Mouse (Mus musculus) MEL-GATA-1-ER (cell line): ENCODE data around the gene Irf3.
"Not testable (repeated sequence)": the region's sequence is repeated elsewhere in the genome, so short reads cannot be mapped to it uniquely, and the experiment has no call there.

Experiments
- DNase-seq: peaks from one replicate; pipeline ENCODE4 v3.0.0-alpha.2; 2012; ENCODE audit warnings: low read depth; ENCODE audit errors: extremely low read depth

The Irf3 gene

DNA sequence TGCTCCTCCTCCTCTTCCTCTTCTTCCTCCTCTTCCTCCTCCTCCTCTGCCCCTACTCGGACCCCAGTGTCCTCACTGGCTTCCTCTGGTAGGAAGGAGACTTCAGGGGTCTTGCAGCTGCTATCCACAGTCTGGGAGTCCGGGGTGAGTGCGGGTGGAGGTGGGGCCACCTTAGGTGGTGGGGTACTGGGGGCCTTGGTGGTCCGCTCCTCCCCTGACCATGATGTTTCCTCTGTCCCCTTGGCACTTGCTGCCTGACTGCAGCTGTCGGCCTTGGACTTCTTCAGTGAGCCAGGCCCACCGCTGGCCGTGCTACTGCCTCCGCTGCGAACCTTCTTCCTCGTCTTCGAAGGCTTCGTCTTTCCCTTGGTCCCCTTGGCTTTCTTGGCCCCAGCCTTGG lies 9.1 kb downstream of the Irf3 start:
- no peak for DNase-seq

DNA sequence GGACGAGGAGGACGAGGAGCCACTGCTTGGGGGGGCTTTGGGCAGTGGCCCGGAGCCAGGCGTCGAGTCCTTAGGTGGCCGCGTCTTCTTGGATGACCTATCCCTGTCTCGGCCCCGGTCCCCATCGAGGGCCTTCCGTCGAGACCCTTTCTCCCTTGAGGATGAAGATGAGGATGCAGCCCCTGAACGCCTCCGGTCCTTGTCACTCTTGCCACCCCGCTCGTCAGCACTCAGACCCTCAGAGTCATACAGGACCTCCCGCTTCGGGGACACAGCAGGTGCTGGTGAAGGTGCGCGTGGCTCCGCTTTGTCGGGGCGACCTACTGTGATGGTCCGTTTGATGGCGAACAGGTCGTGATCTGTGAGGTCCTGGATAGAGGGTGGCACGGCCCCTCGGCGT lies 9.7 kb downstream of the Irf3 start:
- DNase-seq: no peak

DNA sequence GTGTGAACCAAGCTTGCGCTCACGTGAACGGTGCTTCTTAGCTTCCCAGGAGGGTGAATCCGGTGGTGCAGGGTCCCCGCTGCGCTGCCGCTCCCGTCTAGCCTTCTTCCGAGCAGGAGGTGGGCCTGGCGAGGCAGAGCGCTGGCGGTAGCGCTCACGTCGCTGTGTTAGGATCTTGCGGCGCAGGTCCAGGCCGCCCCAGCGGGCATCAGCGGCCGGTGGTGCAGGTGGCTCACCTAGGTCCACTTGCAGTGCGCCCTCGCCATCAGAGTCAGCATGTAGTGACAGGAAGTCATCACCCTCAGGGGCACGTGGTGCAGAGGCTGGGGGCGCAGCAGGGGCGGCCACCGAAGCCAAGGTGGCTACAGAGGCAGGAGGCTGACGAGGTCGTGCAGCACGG lies 10.4 kb downstream of the Irf3 start:
- DNase-seq: no peak

DNA sequence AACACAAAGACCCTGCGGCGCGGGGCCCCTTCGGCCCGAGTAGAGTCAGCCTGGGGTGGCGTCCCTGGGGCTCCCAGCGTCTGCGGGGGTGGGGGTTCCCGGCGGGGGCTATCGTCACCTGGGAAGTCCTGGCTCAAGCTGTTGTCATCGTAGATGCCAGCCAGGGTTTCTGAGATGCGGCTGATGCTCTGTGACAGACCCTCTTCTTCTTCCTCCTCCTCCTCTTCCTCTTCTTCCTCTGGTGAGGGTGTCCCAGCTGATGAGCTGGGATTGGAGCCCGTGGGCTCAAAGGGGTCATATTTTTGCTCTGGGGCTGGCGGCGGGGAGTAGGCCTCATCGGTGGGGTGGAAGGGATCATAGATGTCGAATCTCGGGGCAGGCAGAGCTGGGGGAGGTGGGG lies 11.0 kb downstream of the Irf3 start:
- DNase-seq: no peak

DNA sequence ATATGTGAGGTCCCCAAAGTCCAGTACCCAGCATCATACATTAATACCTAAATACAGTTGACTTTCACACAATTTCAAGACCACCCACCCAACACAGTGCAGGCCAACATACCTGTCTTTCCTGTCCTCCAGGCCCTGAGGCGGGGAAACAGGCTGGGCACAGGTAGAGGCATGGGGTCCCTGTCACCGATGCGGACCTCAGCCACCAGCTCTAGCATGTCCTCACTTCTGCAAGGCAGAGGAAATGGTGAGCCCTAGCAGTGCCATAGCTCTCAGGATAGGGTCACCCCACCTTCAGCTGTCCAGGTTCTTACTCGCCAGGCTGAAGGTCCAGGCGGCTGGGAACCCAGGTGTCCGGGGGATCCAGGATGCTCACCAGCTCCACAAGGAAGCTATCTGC lies 14.6 kb downstream of the Irf3 start:
- no peak for DNase-seq

DNA sequence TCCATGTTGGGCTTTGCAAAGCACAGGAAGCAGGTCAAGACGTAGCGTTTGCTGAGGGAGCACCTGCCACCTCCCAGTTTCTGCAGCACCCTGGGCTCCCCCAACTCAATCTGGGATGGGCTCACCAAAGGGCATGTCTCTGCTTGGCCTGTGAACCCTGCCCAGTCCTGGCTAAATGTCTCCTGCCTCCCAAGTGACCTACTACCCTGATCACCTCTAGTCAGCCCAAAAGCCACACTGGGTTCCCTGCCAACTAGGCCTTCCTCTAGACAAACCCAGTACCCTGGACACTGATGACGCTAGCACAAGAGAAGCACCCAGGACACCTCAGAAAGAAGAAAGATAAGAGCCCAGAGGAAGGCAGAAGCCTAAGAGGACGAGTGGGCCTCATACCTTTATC lies 15.4 kb downstream of the Irf3 start:
- no peak for DNase-seq

DNA sequence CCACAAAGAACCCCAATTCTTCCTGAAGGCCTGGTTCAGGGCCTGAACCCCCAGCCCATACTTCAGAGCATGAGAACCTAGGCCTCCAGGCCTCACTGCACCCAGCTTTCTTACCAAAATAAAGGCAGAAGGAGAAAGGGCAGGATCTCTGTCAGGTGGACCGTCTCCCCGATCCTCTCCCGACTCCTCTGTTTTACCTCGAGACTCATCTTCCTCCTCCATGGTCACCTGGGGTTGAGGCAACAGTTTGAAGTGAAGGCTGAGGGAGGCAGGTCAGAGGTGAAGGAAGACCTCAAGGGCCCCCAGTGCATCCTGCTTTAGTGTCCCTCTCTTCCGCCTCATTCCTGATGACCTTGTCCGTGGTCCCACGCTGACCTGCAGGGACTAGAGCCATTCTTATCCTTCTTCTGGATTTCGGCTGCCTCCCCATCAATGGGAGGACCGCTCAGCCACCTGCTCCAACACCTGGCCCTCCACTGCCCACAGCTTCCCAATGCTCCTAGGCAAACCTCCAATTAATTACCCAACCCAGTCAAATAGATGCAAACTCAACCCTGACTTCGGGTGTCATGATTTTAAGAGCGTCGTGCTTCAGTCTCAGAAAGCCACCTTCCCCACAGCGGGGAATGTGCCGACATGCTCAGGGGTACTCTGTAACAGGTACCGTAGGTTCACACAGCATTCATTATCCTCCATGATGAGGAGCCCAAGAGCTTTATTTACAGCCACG lies 16.1 kb downstream of the Irf3 start:
- no peak for DNase-seq

DNA sequence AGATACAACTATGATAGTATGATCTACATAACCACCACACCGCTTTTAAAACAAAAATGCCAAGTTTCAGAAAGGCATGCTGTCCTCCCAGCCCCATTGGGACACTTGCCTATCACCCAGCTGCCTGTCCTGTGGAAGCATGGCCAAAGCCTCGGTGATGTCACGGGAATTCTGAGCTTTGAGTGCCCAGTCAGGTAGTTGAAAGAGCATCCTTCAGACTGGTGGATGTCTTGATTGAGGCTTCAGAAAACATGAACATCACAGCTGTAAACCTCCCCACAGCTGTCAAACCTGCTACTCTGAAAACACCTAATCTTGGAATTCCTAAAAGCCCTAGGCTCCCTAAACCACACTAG lies 16.6 kb downstream of the Irf3 start:
- DNase-seq: no peak

DNA sequence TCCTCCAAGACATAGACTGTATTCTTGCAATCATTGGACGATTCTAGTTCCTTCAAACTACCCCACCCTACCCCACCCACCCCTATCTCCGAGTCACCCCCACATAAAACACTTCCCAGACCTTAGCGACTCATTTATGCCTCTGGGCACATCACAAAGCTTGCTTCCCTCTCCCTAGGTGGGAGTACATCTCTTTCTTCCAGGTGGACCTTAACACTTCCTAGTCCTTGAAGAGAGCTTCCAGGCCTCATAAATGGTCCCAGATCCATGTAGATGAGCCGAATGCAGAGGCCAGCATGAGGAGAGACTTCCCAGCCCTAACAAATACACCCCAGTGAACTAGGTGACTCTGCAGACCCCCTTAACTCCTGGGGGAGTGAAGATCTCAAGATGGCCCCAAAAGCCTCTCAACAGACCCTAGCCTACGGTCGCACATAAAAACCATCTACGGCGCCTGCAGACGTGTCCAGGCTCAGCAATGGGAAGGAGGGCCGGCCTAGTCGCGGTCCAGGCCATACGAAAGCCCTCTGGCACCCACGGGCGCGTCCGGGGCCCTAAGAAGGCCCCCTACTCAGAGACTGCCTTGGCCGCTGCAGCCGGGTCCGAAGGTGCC lies 18.0 kb downstream of the Irf3 start:
- DNase-seq: peak; percentile 59

DNA sequence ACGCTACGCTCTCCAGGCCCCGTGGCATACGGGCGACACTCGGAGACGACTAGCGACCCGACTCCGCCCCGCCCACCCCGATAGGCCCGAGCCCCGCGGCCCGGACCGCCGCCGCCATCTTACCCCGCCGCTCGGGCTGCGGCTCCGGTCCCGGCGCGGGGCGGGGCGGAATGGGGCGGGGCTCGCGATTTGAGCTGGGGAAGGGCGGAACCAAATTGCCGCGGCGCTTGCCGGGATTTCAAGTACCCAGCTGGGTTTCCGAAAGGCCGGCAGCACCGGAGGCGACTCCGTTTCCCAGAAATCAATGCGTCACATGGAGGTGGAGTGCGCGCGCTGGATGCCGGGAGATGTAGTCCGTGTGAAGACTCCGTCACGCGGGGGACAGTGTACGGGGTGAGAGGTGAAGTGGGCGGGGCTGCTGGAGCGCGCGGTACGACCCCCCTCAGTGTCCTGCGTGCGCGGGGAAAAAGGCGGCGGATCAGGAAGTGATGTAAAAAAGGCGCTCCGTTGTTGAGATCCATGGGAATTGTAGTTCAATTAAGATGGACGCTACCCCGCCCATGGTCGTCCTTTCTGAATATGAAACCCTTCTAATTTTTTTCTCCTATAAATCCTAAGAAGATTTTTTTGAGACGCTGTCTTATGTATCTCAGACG lies 18.6 kb downstream of the Irf3 start, which contains the start of gene Scaf1:
Gene Scaf1 (minus strand): TSS at position 407 of the 656 bp plus-strand sequence.
- DNase-seq: peak; percentile 97

DNA sequence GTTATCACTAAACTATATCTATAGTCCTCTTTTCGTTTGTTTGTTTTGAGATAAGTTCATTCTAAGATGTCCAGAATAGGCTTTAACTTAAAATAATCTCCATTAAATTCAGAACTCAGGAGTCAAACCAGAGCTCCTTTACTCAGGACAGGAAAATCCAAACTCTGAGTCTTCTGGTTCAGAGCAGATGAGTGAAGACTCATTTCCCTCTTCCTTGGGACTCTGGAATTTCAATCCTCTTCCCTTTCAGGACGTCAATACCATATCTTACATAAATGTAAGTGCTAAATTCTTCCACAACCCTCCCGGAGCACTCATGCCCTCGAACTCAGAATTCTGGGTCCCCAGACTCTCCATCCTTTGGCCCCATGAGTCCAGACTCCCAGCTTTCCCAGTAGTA lies 19.3 kb downstream of the Irf3 start:
- peak; percentile 22 for DNase-seq

DNA sequence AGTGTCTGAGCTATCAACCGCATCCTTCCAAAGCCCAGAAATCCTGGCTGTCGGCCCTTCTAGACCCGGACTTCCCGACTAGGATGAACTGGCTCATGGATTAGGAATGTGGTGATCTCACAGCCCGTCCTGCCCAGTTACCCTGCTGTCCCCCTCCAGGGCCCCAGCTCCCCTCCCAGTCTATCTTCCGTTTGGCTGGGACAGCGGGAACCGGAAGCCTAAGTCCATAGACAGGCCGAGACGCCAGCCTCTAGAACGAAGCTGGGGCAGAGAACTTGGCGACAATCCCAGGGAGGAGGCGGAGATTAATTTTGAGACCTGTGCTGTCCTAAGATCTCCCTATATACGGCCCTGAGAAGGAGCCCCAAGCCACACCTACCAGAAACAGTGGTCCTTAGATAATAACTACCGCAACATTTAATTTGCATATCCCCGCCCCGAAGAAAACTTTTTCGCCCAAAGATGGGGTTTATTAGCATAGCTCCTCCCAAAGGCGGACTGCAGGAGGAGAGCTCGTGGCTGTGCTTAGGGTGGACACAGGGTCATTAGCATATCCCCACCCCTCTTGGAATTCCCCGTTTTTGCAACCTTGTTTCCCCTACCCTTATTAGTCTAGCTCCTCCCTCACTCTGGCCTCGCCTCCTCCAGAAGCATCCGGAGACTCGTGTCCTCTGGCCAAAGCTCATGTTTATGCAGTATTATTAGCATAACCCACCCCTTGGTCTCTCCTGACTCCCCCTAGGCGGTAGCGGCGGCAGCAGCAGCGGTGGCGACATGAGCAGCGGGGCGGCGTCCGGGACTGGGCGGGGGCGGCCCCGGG lies 20.0 kb downstream of the Irf3 start, which contains the start of gene Rras:
Gene Rras (plus strand): TSS at position 720 of the 820 bp plus-strand sequence.
- peak; percentile 99 for DNase-seq

DNA sequence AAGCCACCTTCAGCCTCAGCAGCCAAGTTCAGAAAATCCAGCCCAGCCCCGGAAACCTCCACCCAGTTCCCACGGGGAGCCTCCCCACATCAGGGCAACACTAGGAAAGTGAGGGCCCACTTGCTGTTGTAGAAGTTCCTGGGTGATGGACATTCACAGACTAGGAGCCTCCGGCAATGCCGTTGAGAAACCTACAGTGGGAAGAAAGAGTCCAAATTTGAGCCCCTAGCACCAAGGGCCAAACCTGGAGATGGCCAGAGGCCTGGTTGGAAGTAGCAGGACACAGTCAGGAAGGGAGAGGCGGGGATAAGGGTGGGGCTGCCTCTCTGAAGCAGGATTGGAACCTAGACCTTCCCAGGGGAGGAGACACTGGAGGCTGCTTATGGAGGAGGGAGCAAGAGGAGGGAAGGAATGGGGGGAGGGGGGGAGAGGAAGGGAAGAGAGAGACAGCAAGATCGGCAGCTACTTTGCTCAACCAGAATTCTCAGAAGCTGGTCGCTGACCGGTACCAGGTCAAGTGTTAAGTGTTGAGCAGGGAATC lies 21.7 kb downstream of the Irf3 start:
- no peak for DNase-seq

DNA sequence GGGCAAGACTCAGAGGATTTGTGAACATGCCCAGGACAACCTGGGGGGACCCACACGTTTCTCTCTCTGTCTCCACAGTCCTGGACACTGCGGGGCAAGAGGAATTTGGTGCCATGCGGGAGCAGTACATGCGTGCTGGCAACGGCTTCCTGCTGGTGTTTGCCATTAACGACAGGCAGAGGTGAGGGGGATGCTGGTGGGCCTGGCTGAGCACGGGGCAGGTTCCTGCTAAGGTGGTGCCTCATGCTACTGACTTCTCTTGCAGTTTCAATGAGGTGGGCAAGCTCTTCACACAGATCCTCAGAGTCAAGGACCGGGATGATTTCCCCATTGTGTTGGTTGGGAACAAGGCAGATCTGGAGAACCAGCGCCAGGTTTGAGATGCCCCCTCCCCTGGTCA lies 22.8 kb downstream of the Irf3 start:
- no peak for DNase-seq

DNA sequence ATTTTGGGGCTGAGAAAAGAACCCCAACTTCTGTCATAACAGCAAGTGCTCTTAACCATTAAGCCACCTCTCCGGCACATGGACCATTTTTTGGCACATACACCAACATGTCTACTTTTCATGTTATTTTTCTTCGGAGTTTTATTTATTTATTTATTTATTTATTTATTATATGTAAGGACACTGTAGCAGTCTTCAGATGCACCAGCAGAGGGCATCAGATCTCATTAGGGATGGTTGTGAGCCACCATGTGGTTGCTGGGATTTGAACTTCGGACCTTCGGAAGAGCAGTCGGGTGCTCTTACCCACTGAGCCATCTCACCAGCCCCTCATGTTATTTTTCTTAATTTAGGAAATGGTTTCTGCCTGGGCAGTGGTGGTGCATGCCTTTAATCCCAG lies 26.3 kb downstream of the Irf3 start:
- DNase-seq: not testable (repeated sequence)

DNA sequence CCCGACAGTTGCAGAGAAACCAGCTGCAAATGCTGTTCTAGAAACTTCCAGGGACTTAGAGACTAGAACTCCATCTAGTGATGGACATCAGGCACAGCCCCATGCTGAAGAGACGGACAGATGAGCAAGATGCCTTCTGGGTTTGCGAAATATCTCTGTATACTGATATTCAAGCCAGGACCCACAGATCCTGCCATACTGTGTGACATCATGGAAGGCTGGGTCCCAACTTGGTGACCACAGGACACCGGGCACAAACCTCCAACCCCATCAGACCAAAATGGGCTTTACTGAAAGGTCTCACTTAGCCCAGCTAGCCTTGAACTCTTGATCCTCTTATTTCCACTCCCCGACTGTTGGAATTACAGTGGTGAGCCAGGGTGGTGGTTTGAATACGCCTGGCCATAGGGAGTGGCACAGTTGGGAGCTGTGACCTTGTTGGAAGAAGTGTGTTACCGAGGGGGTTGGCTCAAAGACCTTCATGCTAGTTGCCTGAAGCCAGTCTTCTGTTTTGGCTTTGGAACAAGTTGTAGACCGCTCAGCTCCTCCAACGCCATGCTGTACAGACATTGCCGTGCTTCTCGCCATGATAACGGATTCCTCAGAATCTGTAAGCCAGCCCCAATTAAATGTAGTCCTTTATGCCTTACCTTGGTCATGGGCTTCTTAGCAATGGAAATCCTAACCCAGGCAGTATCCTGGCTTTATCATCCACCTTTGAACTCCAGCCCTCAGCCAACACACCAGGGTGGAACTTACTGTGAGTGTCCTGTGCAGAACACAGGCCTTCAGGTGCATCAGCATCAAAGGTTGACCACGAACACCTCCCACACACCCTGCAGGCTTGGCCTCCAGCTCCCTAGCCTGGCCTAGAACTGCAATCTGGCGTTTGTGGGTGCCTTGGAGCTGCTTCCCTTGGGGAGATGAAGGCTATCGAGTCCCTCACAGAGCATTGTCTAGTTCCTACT lies 27.1 kb downstream of the Irf3 start:
- DNase-seq: no peak

DNA sequence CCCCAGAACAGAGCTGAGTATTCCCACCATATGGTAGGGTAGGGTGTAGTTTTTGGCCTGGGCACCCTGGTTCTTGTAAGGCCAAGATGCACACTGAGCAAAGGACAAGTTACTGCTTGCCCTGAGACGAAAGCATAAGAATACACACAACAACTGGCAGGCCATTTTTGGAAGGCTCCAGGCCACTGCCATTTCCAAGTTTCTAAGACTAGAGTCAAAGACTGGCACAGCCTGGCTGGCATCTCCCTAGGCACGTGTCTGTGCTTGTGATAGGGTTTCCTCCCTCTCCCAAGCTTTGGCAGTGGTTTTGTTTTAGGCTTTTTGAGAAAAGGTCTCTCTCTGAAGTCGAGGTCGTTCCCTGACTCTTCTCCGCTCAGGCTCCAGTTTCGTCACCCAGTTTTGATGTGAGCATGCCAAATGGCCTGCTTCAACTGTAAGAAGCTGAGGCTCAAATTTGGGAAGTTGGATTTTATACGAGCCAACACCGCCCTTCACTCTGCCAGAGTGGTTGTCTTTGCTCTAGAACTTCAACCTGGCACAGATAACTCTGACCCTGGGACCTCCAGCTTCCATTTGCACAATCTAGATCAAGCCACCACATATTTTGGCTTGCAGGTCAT lies 28.3 kb downstream of the Irf3 start:
- DNase-seq: no peak

DNA sequence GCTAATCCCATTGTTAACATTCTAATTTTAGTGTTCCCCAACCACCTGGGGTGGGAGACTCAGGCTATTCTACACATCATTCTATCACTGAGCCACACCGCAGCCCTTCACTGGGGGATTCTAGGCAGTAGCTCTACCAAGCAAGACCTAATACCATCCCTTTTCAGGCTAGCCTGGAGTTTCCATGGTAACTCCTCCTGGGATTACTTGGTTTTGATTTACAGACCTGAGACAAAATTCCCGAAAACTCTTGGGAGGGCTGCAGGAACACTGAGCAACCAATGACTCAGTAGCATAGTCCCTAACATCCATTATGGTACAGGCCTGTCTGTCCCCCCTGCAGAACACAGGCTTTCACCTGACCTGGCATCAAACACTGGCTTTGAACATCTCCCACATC lies 28.8 kb downstream of the Irf3 start:
- no peak for DNase-seq

DNA sequence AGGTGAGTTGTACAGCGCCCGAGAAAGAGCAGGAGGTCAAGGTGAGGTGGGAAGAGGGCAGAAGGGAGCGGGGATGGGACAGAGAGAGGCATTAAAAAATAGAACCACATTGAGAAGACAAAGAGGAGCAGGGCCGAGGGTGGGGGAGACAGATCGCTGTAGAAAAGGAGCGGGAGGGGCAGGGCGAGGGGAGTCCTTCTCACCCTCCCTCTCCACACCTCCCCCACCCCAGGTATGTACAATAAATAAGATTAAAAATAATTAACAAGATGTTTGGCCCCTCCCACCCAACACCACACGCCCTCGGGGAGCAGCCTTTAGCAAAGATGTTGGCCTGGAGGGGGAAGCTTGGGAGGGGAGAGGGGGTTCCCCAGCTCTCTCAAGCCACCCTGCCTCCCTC lies 30.3 kb downstream of the Irf3 start:
- DNase-seq: no peak

DNA sequence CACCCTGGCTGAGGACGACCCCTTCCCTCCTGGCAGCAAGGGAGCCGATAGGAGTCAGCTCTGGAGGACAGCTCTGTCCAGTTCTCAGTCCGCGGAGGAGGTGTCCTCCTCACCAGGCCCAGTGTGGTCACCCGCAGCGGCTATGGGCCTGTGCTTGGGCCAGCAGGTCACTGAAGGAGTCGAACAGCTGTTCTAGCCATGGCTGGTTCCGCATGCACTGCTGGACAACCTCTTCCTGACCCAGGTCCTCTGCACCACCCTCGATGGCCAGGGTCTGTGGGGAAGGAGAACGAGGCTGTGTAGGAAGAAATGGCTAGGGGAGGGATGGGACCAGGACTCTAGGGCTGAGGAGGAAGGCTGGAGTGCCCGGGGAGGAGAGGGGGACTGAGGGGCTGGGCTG lies 30.9 kb downstream of the Irf3 start:
- no peak for DNase-seq
